Mouse (Mus musculus): ENCODE measurements around the gene Anxa11. TPM values are rescaled to one million over a fixed set of nuclear protein-coding genes. Genes with fewer than 3 reads are reported as not detected.

Gene Anxa11
- polyA plus RNA-seq, 1 experiment from 2014 or later = 83.7 TPM

DNA sequence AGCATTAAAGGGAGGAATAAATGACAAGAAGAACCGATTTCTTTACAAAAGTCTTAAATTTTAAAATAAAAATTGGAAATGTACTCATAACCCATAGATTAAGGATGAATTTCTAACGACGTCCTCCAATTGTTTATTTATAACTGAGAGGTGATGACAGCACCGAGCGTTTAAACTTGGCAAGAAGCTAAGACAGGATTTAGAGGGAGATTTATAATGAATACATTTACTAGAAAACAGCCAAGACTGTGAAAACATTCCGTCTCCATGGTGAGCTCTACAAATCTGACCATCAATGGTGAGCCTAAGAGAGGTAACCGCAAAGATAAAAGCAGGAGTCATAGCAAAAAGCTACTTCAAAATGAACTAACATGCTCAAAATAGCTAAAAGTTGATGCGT, 3.5 kb upstream of the Anxa11 start:
- WGBS = 55% methylated on average over 8 of the region's 8 CpGs
- Histone ChIP-seq H3K4me1 (replicated peaks; ENCODE audit: insufficient read depth, low read length) (0 out of 2 replicates have a peak, but pooled peaks cover 9% of the 10 kb centered on the region), H3K36me3 (ENCODE audit: insufficient read depth, low read length) (no peaks in the 10 kb centered on the region), H3K4me3 (replicated peaks; ENCODE audit: low read depth, low read length) (no peak overlapping the region), H3K27ac (no peak overlapping the region), H3K9me3 (replicated peaks; ENCODE audit: low read length) (no peaks in the 10 kb centered on the region), H3K27me3 (ENCODE audit: insufficient read depth, low read length) (no peaks in the 10 kb centered on the region), H3K9ac (ENCODE audit: low read depth, low read length) (no peak overlapping the region), H3K4me2 (ENCODE audit: low read length) (no peak overlapping the region)
- TF ChIP-seq CTCF (IDR thresholded peaks at IDR 0.05; ENCODE audit: low read depth) = no peak
- no peak for ATAC-seq (replicated peaks; ENCODE audit: low FRiP score, low read depth)
- DNase-seq (ENCODE audit: low spot score) = peak; percentile 84

DNA sequence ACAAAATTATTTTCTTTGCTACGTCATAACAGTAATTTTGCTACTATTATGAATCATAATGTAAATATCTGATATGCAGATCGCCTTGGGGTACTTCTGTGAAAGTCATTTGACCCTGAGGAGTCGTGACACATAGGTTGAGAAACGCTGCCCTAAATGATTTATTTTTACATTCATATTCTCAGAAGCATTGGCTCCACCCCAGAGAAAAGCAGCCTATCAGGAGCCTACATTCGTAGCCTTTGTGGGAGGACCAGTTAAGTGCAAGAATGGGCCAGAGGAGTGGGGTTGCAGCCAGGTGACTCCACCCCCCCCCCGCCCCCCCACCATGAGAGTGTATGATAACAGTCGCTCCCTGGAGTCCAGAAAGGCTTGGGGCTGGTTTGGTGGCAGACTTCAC, 2.2 kb upstream of the Anxa11 start:
- Histone ChIP-seq H3K4me1 (replicated peaks; ENCODE audit: insufficient read depth, low read length) (peaks cover 12% of the 10 kb centered on the region; the same call in 1 of the 2 replicates), H3K4me2 (ENCODE audit: low read length) (no peak overlapping the region), H3K36me3 (ENCODE audit: insufficient read depth, low read length) (no peaks in the 10 kb centered on the region), H3K4me3 (replicated peaks; ENCODE audit: low read depth, low read length) (no peak overlapping the region), H3K9me3 (replicated peaks; ENCODE audit: low read length) (no peaks in the 10 kb centered on the region), H3K27ac (no peak overlapping the region), H3K9ac (ENCODE audit: low read depth, low read length) (no peak overlapping the region), H3K27me3 (ENCODE audit: insufficient read depth, low read length) (no peaks in the 10 kb centered on the region)
- 65% methylated on average over 7 of the region's 7 CpGs for WGBS
- ATAC-seq (replicated peaks; ENCODE audit: low FRiP score, low read depth) (no peak), DNase-seq (ENCODE audit: low spot score) (no peak)
- no peak for TF ChIP-seq CTCF (IDR thresholded peaks at IDR 0.05; ENCODE audit: low read depth)

GRCm38 (mm10) chr14:25840961-25841360, 995 bp upstream of the Anxa11 start:
- Histone ChIP-seq H3K27ac (0 out of 2 replicates have a peak overlapping the region, but pooled peaks have one; percentile 42), H3K9ac (ENCODE audit: low read depth, low read length) (no peak overlapping the region), H3K36me3 (ENCODE audit: insufficient read depth, low read length) (no peaks in the 10 kb centered on the region), H3K9me3 (replicated peaks; ENCODE audit: low read length) (no peaks in the 10 kb centered on the region), H3K4me1 (replicated peaks; ENCODE audit: insufficient read depth, low read length) (peaks cover 12% of the 10 kb centered on the region; the same call in 1 of the 2 replicates), H3K4me2 (ENCODE audit: low read length) (no peak overlapping the region), H3K4me3 (replicated peaks; ENCODE audit: low read depth, low read length) (no peak overlapping the region), H3K27me3 (ENCODE audit: insufficient read depth, low read length) (no peaks in the 10 kb centered on the region)
- no peak for TF ChIP-seq CTCF (IDR thresholded peaks at IDR 0.05; ENCODE audit: low read depth)
- 24% methylated on average over 7 of the region's 7 CpGs for WGBS
- ATAC-seq (replicated peaks; ENCODE audit: low FRiP score, low read depth) = no peak
- DNase-seq (ENCODE audit: low spot score) = no peak

DNA sequence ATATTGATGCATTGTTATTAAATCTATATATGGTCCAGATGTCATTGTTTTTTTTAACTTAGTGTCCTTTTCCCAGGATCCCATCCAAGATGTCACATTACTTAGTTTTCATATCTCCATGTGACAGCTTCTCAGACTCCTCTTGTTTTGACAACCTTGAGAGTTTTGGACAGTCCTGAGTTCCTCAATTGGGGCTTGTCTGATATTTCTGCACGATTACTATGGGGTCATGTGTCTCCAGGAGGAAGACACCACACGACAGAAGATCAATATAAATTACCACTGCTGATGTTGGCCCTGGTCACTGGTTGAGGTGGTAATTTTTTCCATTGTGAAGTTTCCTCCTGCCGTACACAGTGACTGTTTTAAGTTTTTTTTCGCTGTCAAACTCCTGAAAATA, 377 bp upstream of the Anxa11 start:
- peak overlapping the region; percentile 86 for H3K4me3 ChIP-seq (replicated peaks; ENCODE audit: low read depth, low read length)
- H3K27me3 ChIP-seq (ENCODE audit: insufficient read depth, low read length) = no peaks in the 10 kb centered on the region
- WGBS = under 1% methylated on average over 4 of the region's 4 CpGs
- peak overlapping the region; percentile 87 for H3K4me2 ChIP-seq (ENCODE audit: low read length)
- ATAC-seq (replicated peaks; ENCODE audit: low FRiP score, low read depth) = no peak
- DNase-seq (ENCODE audit: low spot score) = no peak
- H3K27ac ChIP-seq = no peak overlapping the region
- no peaks in the 10 kb centered on the region for H3K9me3 ChIP-seq (replicated peaks; ENCODE audit: low read length)
- H3K9ac ChIP-seq (ENCODE audit: low read depth, low read length) = peak overlapping the region; percentile 88; the same call in 1 of the 2 replicates
- H3K4me1 ChIP-seq (replicated peaks; ENCODE audit: insufficient read depth, low read length) = peaks cover 12% of the 10 kb centered on the region; the same call in 1 of the 2 replicates
- H3K36me3 ChIP-seq (ENCODE audit: insufficient read depth, low read length) = no peaks in the 10 kb centered on the region
- TF ChIP-seq CTCF (IDR thresholded peaks at IDR 0.05; ENCODE audit: low read depth) = no peak

GRCm38 (mm10) chr14:25842688-25843003, 690 bp downstream of the Anxa11 start:
- H3K9ac ChIP-seq (ENCODE audit: low read depth, low read length) = peak overlapping the region; percentile 88
- 2% methylated on average over 12 of the region's 12 CpGs for WGBS
- DNase-seq (ENCODE audit: low spot score) = no peak
- peaks cover 20% of the 10 kb centered on the region; the same call in 1 of the 2 replicates for H3K4me1 ChIP-seq (replicated peaks; ENCODE audit: insufficient read depth, low read length)
- H3K9me3 ChIP-seq (replicated peaks; ENCODE audit: low read length) = no peaks in the 10 kb centered on the region
- no peak for TF ChIP-seq CTCF (IDR thresholded peaks at IDR 0.05; ENCODE audit: low read depth)
- H3K27me3 ChIP-seq (ENCODE audit: insufficient read depth, low read length) = no peaks in the 10 kb centered on the region
- H3K36me3 ChIP-seq (ENCODE audit: insufficient read depth, low read length) = no peaks in the 10 kb centered on the region
- no peak for ATAC-seq (replicated peaks; ENCODE audit: low FRiP score, low read depth)
- H3K4me3 ChIP-seq (replicated peaks; ENCODE audit: low read depth, low read length) = peak overlapping the region; percentile 86
- peak overlapping the region; percentile 90 for H3K27ac ChIP-seq
- peak overlapping the region; percentile 87 for H3K4me2 ChIP-seq (ENCODE audit: low read length)

DNA sequence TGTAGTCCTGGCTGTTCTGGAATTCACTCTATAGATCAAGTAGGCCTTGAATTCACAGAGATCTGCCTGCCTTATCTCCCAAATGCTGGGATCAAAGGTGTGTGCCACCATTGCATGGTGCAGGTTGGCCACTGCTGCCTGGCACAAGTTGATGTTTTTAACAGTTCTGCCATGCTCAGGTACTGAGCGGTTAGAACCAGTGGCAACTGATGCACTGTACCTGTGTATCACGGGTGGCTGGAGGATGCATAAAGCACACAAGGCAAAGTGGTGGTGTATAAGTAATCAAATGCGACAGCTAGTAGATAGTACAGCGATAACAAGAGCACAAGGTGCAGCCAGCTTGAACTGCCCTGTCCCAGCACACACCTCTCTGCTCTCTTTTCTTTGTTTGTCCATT, 2.4 kb downstream of the Anxa11 start:
- no peaks in the 10 kb centered on the region for H3K9me3 ChIP-seq (replicated peaks; ENCODE audit: low read length)
- H3K36me3 ChIP-seq (ENCODE audit: insufficient read depth, low read length) = no peaks in the 10 kb centered on the region
- no peak for TF ChIP-seq CTCF (IDR thresholded peaks at IDR 0.05; ENCODE audit: low read depth)
- 85% methylated on average over 4 of the region's 4 CpGs for WGBS
- DNase-seq (ENCODE audit: low spot score) (no peak), ATAC-seq (replicated peaks; ENCODE audit: low FRiP score, low read depth) (no peak)
- peaks cover 25% of the 10 kb centered on the region; the same call in 1 of the 2 replicates for H3K4me1 ChIP-seq (replicated peaks; ENCODE audit: insufficient read depth, low read length)
- no peak overlapping the region for H3K4me2 ChIP-seq (ENCODE audit: low read length)
- no peak overlapping the region for H3K4me3 ChIP-seq (replicated peaks; ENCODE audit: low read depth, low read length)
- H3K27ac ChIP-seq = peak overlapping the region; percentile 57; the same call in 1 of the 2 replicates
- H3K9ac ChIP-seq (ENCODE audit: low read depth, low read length) = no peak overlapping the region
- H3K27me3 ChIP-seq (ENCODE audit: insufficient read depth, low read length) = no peaks in the 10 kb centered on the region

DNA sequence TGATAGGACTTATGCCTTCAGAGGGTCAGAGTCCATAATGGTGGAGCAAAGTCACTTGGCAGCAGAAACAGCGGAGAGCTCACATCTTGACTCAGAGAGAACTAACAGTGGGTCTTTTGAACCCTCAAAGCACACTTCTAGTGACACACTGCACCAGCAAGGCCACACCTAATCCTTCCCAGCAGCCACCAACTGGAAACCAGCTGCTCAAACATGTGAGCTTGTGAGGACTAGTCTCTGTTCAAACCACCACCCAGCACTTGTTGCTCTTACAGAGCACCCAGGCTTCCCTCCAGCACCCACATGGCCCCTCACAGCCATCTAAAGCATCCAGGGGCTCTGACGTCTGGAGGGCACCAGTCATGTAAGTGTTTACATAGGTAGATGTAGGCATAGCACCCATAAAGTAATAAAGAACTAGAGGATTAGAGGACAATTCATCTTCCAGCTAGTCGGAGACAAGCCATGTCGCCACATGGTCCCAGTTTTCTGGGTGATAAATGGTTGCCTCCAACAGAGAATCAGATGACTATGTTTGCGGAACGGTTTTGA, 4.0 kb downstream of the Anxa11 start:
- Histone ChIP-seq H3K27me3 (ENCODE audit: insufficient read depth, low read length) (no peaks in the 10 kb centered on the region), H3K4me1 (replicated peaks; ENCODE audit: insufficient read depth, low read length) (peaks cover 28% of the 10 kb centered on the region), H3K9ac (ENCODE audit: low read depth, low read length) (no peak overlapping the region), H3K9me3 (replicated peaks; ENCODE audit: low read length) (no peaks in the 10 kb centered on the region), H3K4me3 (replicated peaks; ENCODE audit: low read depth, low read length) (no peak overlapping the region), H3K27ac (no peak overlapping the region), H3K4me2 (ENCODE audit: low read length) (no peak overlapping the region), H3K36me3 (ENCODE audit: insufficient read depth, low read length) (no peaks in the 10 kb centered on the region)
- DNase-seq (ENCODE audit: low spot score) (no peak), ATAC-seq (replicated peaks; ENCODE audit: low FRiP score, low read depth) (no peak)
- 76% methylated on average over 6 of the region's 6 CpGs for WGBS
- TF ChIP-seq CTCF (IDR thresholded peaks at IDR 0.05; ENCODE audit: low read depth) = no peak
